Mouse (Mus musculus) brain, embryonic 14.5 days (tissue): ENCODE results near the gene Tmem245.

Source experiments
- CTCF ChIP-seq: fragments of 200-500 bp; IDR thresholded peaks from 2 replicates; pipeline ENCODE4 v1.5.1; 2012; ENCODE audit warnings: inconsistent platforms, mild to moderate bottlenecking, moderate library complexity, borderline replicate concordance; ENCODE audit not compliant: insufficient read depth, insufficient read length; ENCODE audit errors: extremely low read depth
- POLR2A ChIP-seq: fragments of 200-500 bp; IDR thresholded peaks from 2 replicates; pipeline ENCODE4 v1.6.1; 2012; ENCODE audit warnings: mild to moderate bottlenecking, inconsistent platforms, borderline replicate concordance; ENCODE audit not compliant: poor library complexity, insufficient read depth, insufficient read length, severe bottlenecking; ENCODE audit errors: extremely low read depth

DNA sequence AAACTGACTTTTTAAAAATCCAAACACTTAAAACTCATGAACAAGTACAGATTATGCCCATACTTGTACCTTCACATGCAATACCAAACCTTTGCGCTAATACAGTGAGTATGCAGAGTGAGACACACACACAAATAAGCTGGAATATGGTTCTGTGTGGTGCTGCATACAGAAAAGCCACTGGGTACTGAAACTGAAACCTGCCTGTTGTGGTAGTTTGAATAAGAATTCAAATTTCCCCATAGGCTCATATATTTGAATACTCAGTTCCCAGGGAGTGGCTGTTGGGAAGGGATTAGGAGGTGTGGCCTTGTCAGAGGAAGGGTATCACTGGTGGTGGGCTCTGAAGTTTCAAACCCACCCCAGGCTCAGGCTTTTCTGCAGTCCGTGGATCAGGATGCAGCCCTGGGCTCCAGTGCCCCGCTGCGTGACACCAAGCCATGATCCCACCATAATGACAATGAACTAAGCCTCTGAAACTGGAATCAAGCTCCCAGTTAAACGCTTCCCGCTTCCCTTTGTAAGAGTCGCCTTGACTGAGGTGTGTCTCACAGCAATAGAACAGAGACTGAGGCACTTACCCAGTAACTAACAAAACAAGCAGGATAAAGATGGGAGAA is 34.7 kb downstream of the Tmem245 start:
- TF ChIP-seq CTCF (no peak), POLR2A (no peak)
